Mouse (Mus musculus) hindbrain, embryonic 16.5 days (tissue): ENCODE measurements at regions not wholly inside any gene's neighbourhood (a gene's known extent, or its start where the extent isn't known, plus 50 kb on each side); places are given as distances from the start of the nearest gene placed in this dataset.
A peak's percentile ranks its signal among the peaks of the same experiment; 100 is the strongest.

ENCODE experiments used
- ATAC-seq: fragments of 200-750 bp; cut with Nextera tagmentation; 2 replicates; pipeline ENCODE4 v1.8.0; 2017; ENCODE audit warnings: moderate TSS enrichment, moderate library complexity
- H3K27ac ChIP-seq: fragments of 300-500 bp; sonication (generic); 2 replicates; pipeline ENCODE4 v1.5.1; 2014; ENCODE audit warnings: low read depth, mild to moderate bottlenecking, control low read depth, low read length, moderate library complexity
- H3K27me3 ChIP-seq: fragments of 300-500 bp; sonication (generic); replicated peaks from 2 replicates; pipeline ENCODE4 v1.6.1; 2014; ENCODE audit warnings: low read length; ENCODE audit not compliant: control insufficient read depth, insufficient read depth
- H3K36me3 ChIP-seq: fragments of 300-500 bp; sonication (generic); 2 replicates; pipeline ENCODE4 v1.6.1; 2014; ENCODE audit warnings: mild to moderate bottlenecking, low read length, moderate library complexity, mixed read lengths; ENCODE audit not compliant: control insufficient read depth, insufficient read depth
- H3K4me1 ChIP-seq: fragments of 300-500 bp; sonication (generic); 2 replicates; pipeline ENCODE4 v1.6.1; 2014; ENCODE audit warnings: low read depth, low read length; ENCODE audit not compliant: control insufficient read depth, insufficient read depth
- H3K4me2 ChIP-seq: fragments of 300-500 bp; sonication (generic); 2 replicates; pipeline ENCODE4 v1.6.1; 2014; ENCODE audit warnings: mild to moderate bottlenecking, low read length, control low read depth, moderate library complexity
- H3K4me3 ChIP-seq: fragments of 300-500 bp; sonication (generic); 2 replicates; pipeline ENCODE4 v1.5.1; 2014; ENCODE audit warnings: mild to moderate bottlenecking, low read length, control low read depth, moderate library complexity
- H3K9ac ChIP-seq: fragments of 300-500 bp; sonication (generic); 2 replicates; pipeline ENCODE4 v1.6.1; 2014; ENCODE audit warnings: low read depth, mild to moderate bottlenecking, control low read depth, low read length, moderate library complexity
- H3K9me3 ChIP-seq: fragments of 300-500 bp; sonication (generic); 2 replicates; pipeline ENCODE4 v1.6.1; 2014; ENCODE audit warnings: mild to moderate bottlenecking, low read length, moderate library complexity; ENCODE audit not compliant: control insufficient read depth
- WGBS: fragments of 180-500 bp; shearing (Covaris S2); extraction: QIAGEN DNeasy Blood & Tissue Kit; methylation state at CpG from one replicate; pipeline ENCODE4 v1.1.7; 2014; 5-methylcytosine and 5-hydroxymethylcytosine counted together

- ATAC-seq = no peak
- H3K27me3 ChIP-seq = no peaks in the 10 kb centered on the region
- H3K4me3 ChIP-seq = no peak overlapping the region
- no peak overlapping the region for H3K27ac ChIP-seq
- H3K36me3 ChIP-seq = no peaks in the 10 kb centered on the region
- no peaks in the 10 kb centered on the region for H3K4me1 ChIP-seq
- 84% methylated on average over 9 of the region's 9 CpGs for WGBS
- H3K4me2 ChIP-seq = no peak overlapping the region
- H3K9ac ChIP-seq = no peak overlapping the region
- H3K9me3 ChIP-seq = no peaks in the 10 kb centered on the region
Measured at GRCm38 (mm10) chr9:118365431-118365830, 112.6 kb upstream of the Eomes start.

- H3K27me3 ChIP-seq = no peaks in the 10 kb centered on the region
- 82% methylated on average over 4 of the region's 4 CpGs for WGBS
- H3K9ac ChIP-seq = no peak overlapping the region
- peaks cover 3% of the 10 kb centered on the region for H3K9me3 ChIP-seq
- no peak overlapping the region for H3K4me2 ChIP-seq
- no peak for ATAC-seq
- no peak overlapping the region for H3K27ac ChIP-seq
- no peaks in the 10 kb centered on the region for H3K4me1 ChIP-seq
- no peaks in the 10 kb centered on the region for H3K36me3 ChIP-seq
- H3K4me3 ChIP-seq = no peak overlapping the region
Measured at GRCm38 (mm10) chr9:118367314-118367713, 110.7 kb upstream of the Eomes start.

GRCm38 (mm10) chr9:118370581-118370980, 107.4 kb upstream of the Eomes start:
- 73% methylated on average over 6 of the region's 6 CpGs for WGBS
- Histone ChIP-seq H3K27me3 (no peaks in the 10 kb centered on the region), H3K9ac (no peak overlapping the region), H3K36me3 (no peaks in the 10 kb centered on the region), H3K27ac (no peak overlapping the region), H3K4me2 (no peak overlapping the region), H3K9me3 (peaks cover 3% of the 10 kb centered on the region), H3K4me3 (no peak overlapping the region), H3K4me1 (no peaks in the 10 kb centered on the region)
- no peak for ATAC-seq

- Histone ChIP-seq H3K36me3 (no peaks in the 10 kb centered on the region), H3K4me1 (no peaks in the 10 kb centered on the region; the same call in 1 of the 2 replicates), H3K27me3 (no peaks in the 10 kb centered on the region), H3K27ac (no peak overlapping the region), H3K9me3 (peaks cover 3% of the 10 kb centered on the region), H3K9ac (no peak overlapping the region), H3K4me2 (no peak overlapping the region), H3K4me3 (no peak overlapping the region)
- 88% methylated on average over 5 of the region's 5 CpGs for whole genome bisulfite sequencing
- ATAC-seq = no peak
Measured at GRCm38 (mm10) chr9:118374680-118375079, 103.3 kb upstream of the Eomes start.

- H3K4me2 ChIP-seq = peak overlapping the region; percentile 35; the same call in 1 of the 2 replicates
Measured at GRCm38 (mm10) chr9:118379055-118379454, 99.0 kb upstream of the Eomes start.

GRCm38 (mm10) chr9:118382532-118382931, 95.5 kb upstream of the Eomes start:
- no peak overlapping the region for H3K9ac ChIP-seq
- H3K36me3 ChIP-seq = no peaks in the 10 kb centered on the region
- no peak overlapping the region for H3K27ac ChIP-seq
- H3K4me2 ChIP-seq = no peak overlapping the region
- H3K27me3 ChIP-seq = no peaks in the 10 kb centered on the region
- no peaks in the 10 kb centered on the region; the same call in 1 of the 2 replicates for H3K4me1 ChIP-seq
- 83% methylated on average over 3 of the region's 3 CpGs for WGBS
- no peak for ATAC-seq
- H3K4me3 ChIP-seq = no peak overlapping the region
- no peaks in the 10 kb centered on the region for H3K9me3 ChIP-seq

More at GRCm38 (mm10) chr9:118379055-118379454, 99.0 kb upstream of the Eomes start:
- Histone ChIP-seq H3K4me3 (no peak overlapping the region), H3K27ac (no peak overlapping the region), H3K9ac (no peak overlapping the region), H3K27me3 (no peaks in the 10 kb centered on the region), H3K9me3 (no peaks in the 10 kb centered on the region), H3K4me1 (no peaks in the 10 kb centered on the region; the same call in 1 of the 2 replicates), H3K36me3 (no peaks in the 10 kb centered on the region)
- WGBS = 31% methylated on average over 6 of the region's 6 CpGs
- 0 out of 2 replicates have a peak, but pooled peaks have one; percentile 61 for ATAC-seq

GRCm38 (mm10) chr9:118384610-118385009, 93.4 kb upstream of the Eomes start:
- Histone ChIP-seq H3K4me1 (no peaks in the 10 kb centered on the region; the same call in 1 of the 2 replicates), H3K27me3 (peaks cover 8% of the 10 kb centered on the region; the same call in 1 of the 2 replicates), H3K4me3 (no peak overlapping the region), H3K36me3 (no peaks in the 10 kb centered on the region), H3K27ac (no peak overlapping the region), H3K4me2 (no peak overlapping the region), H3K9ac (no peak overlapping the region), H3K9me3 (no peaks in the 10 kb centered on the region)
- WGBS = 55% methylated on average over 2 of the region's 2 CpGs
- ATAC-seq = no peak

- no peaks in the 10 kb centered on the region for H3K9me3 ChIP-seq
- no peaks in the 10 kb centered on the region for H3K36me3 ChIP-seq
- H3K4me2 ChIP-seq = no peak overlapping the region
- WGBS = 41% methylated on average over 8 of the region's 8 CpGs
- peaks cover 16% of the 10 kb centered on the region for H3K27me3 ChIP-seq
- no peak overlapping the region for H3K4me3 ChIP-seq
- no peak overlapping the region for H3K27ac ChIP-seq
- H3K4me1 ChIP-seq = no peaks in the 10 kb centered on the region; the same call in 1 of the 2 replicates
- H3K9ac ChIP-seq = no peak overlapping the region
- no peak for ATAC-seq
Measured at GRCm38 (mm10) chr9:118387631-118388030, 90.4 kb upstream of the Eomes start.

- Histone ChIP-seq H3K27ac (no peak overlapping the region), H3K4me2 (peak overlapping the region; percentile 58), H3K27me3 (peaks cover 16% of the 10 kb centered on the region), H3K36me3 (no peaks in the 10 kb centered on the region), H3K9ac (no peak overlapping the region), H3K4me1 (no peaks in the 10 kb centered on the region; the same call in 1 of the 2 replicates), H3K9me3 (no peaks in the 10 kb centered on the region), H3K4me3 (peak overlapping the region; percentile 31)
- no peak for ATAC-seq
- WGBS = 3% methylated on average over 27 of the region's 27 CpGs
Measured at GRCm38 (mm10) chr9:118389481-118390334, 88.3 kb upstream of the Eomes start.
